Mouse (Mus musculus) kidney, adult 2 months (tissue): ENCODE results near the gene Igsf11. TPM values are rescaled to one million over a fixed set of nuclear protein-coding genes. Genes with fewer than 3 reads are reported as not detected.

Experiments
- DNase-seq: peaks from one replicate; pipeline ENCODE4 v3.0.0; 2021
- H3K27ac ChIP-seq: fragments of 200-500 bp; 2 replicates; pipeline ENCODE4 v1.5.1; 2012; ENCODE audit warnings: low read depth, low read length, control low read depth, inconsistent platforms; ENCODE audit not compliant: insufficient read depth
- H3K27me3 ChIP-seq: fragments of 200-500 bp; replicated peaks from 2 replicates; pipeline ENCODE4 v1.6.1; 2012; ENCODE audit warnings: mild to moderate bottlenecking, moderate library complexity, low read length, inconsistent platforms; ENCODE audit not compliant: control insufficient read depth, insufficient read depth
- H3K36me3 ChIP-seq: fragments of 200-500 bp; 2 replicates; pipeline ENCODE4 v1.6.1; 2012; ENCODE audit warnings: mild to moderate bottlenecking, moderate library complexity, low read length, inconsistent platforms; ENCODE audit not compliant: control insufficient read depth, insufficient read depth
- H3K4me1 ChIP-seq: fragments of 200-500 bp; 2 replicates; pipeline ENCODE4 v1.6.1; 2011; ENCODE audit warnings: low read length; ENCODE audit not compliant: control insufficient read depth, insufficient read depth
- H3K4me3 ChIP-seq: fragments of 200-500 bp; 2 replicates; pipeline ENCODE4 v1.5.1; 2011; ENCODE audit warnings: mild to moderate bottlenecking, low read depth, low read length, control low read depth; ENCODE audit not compliant: insufficient read depth
- CTCF ChIP-seq: fragments of 200-500 bp; conservative IDR thresholded peaks from 2 replicates; pipeline ENCODE4 v1.5.1; 2011; ENCODE audit warnings: low read depth, mild to moderate bottlenecking, control low read depth, low read length, moderate library complexity, mixed read lengths; ENCODE audit not compliant: insufficient read depth, insufficient read length
- POLR2A ChIP-seq: fragments of 200-500 bp; IDR thresholded peaks from one replicate; pipeline ENCODE4 v1.6.1; 2011; ENCODE audit warnings: low read depth, low read length, control low read depth
- WGBS: fragments of 180-500 bp; shearing (Covaris S2); methylation state at CpG from one replicate; pipeline ENCODE4 v1.1.7; 2018; 5-methylcytosine and 5-hydroxymethylcytosine counted together
- polyA plus RNA-seq: library from polyadenylated mRNA; depleted of rRNA; stranded (reverse); fragments of >200 nt; gene quantifications from 2 replicates; pipeline ENCODE4 v1.2.3, GENCODE M21; 2012

Gene Igsf11
- polyA plus RNA-seq, 1 experiment: 79.1 TPM

DNA sequence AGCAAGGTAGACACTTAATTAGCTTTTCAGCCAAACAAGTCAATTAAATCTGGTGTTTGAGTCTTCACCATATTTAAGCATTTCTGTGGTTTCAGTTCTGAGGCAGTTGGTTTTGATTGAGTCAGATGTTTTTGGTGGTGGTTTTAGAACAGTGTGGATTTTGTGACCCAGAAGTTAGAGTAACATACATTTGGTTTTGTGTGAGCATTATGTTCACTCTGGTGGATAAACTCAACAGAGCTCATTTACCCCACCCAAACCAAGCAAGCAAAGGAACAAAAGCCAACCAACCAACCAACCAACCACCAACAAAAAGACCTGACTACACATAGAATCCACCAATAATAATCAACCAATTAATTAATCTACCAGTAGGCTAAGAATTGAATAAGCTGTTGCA, 106.8 kb downstream of the Igsf11 start:
- DNase-seq: no peak
- no peak overlapping the region for H3K4me3 ChIP-seq
- no peaks in the 10 kb centered on the region for H3K27me3 ChIP-seq
- no peak overlapping the region for H3K27ac ChIP-seq
- no peaks in the 10 kb centered on the region for H3K36me3 ChIP-seq
- TF ChIP-seq POLR2A: no peak
- no peak for TF ChIP-seq CTCF
- H3K4me1 ChIP-seq: no peaks in the 10 kb centered on the region

DNA sequence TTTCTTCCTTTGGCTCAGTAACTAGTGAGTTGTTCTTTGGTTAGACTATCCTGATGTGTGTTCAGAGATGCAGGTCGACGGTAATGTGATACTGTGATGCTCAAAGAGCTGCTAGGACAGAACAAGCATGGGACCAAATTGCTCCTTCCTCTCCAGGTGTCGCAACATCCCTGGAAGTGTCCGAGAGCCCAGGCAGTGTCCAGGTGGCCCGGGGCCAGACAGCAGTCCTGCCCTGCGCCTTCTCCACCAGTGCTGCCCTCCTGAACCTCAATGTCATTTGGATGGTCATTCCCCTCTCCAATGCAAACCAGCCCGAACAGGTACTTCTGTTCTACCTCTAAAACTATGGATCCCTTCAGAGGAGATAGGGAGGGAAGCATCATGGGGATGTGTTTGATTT, 114.5 kb downstream of the Igsf11 start:
- Histone ChIP-seq H3K36me3 (no peaks in the 10 kb centered on the region; the same call in 1 of the 2 replicates), H3K27me3 (no peaks in the 10 kb centered on the region), H3K4me3 (no peak overlapping the region), H3K4me1 (no peaks in the 10 kb centered on the region), H3K27ac (no peak overlapping the region)
- no peak for TF ChIP-seq CTCF
- TF ChIP-seq POLR2A: no peak
- DNase-seq: peak; percentile 14
- 73% methylated on average over 7 of the region's 7 CpGs for WGBS

DNA sequence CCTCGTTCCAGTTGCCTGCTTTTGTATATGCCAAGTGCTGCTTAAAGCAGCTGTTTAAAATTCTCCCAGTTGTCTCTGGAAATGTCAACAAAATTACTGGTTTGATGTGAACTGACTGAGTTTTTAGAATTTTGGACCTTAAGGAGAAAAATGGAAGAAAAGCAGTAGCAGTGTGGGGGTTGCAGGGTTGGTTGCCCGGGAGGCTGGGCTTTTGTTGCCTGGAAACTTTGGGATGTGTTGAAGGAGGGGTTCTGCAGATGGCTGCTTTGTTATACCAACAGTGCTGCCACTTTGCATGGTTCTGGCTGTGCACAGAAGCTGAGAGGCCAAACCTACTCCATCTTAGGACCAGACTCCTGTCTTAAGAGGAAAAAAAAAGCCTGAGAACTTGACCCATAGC, 127.0 kb downstream of the Igsf11 start:
- Histone ChIP-seq H3K36me3 (no peaks in the 10 kb centered on the region), H3K4me3 (no peak overlapping the region), H3K27me3 (no peaks in the 10 kb centered on the region), H3K4me1 (no peaks in the 10 kb centered on the region), H3K27ac (no peak overlapping the region)
- WGBS: 70% methylated on average over 2 of the region's 2 CpGs
- TF ChIP-seq POLR2A: no peak
- TF ChIP-seq CTCF: no peak
- no peak for DNase-seq

DNA sequence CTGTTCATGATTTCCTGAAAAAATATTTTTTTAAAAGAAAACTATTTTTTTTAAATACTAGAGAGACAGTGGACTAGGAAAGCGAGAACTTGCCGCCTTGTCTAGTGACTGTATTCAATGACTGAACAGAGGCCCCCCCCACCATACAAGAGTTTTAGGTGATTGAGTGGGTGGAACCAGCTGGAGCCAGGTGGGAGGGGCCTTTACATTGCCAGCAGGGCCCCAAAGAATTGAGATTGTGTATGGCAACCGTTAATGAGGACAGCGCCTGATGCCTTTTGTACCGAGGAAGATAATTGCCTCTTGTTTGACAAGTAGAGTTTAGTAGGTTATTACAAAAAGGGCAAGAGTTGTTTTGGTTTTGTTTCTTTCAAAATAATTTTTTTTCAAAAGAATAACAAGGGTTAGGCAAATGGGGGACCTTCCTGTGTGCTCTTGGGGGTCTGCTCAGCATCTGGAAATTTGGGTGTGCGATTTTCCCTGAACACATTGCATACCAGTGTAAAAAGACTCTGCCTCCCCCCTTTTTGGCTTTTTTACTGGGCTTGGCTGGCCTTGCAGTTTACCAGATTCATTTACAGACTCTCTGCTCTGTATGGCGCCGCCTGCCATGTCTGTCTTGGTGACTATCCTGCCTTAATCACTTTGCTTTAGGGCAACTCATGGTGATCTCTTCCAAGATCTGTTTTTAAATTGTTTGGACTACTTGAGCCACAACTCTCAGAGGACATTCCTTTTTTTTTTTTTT, 133.7 kb downstream of the Igsf11 start:
- DNase-seq: no peak
- TF ChIP-seq CTCF: no peak
- no peak for TF ChIP-seq POLR2A
- 80% methylated on average over 8 of the region's 8 CpGs for WGBS
- no peak overlapping the region for H3K27ac ChIP-seq
- H3K27me3 ChIP-seq: no peaks in the 10 kb centered on the region
- H3K4me3 ChIP-seq: no peak overlapping the region
- H3K4me1 ChIP-seq: no peaks in the 10 kb centered on the region
- no peaks in the 10 kb centered on the region for H3K36me3 ChIP-seq

DNA sequence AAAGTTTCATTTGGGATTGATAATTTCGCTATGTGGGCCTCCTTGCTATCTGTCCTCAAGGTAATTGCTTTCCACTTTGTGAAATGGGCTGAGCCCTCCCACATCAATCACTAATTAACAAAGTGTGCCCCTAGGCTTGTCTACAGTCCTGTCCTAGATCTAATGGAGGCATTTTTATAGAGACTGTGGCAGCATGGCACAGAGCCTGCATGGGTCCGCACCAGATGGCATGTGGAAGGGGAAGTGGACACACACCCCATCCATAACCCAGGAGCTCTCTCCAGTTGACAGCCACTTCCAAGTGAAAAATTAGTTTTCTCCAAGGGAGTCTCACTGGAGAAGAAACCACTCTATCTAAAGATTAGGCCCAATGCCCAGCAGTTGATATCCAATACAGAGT, 138.9 kb downstream of the Igsf11 start:
- TF ChIP-seq CTCF (no peak), POLR2A (no peak)
- H3K4me3 ChIP-seq: no peak overlapping the region
- no peaks in the 10 kb centered on the region for H3K36me3 ChIP-seq
- WGBS: 90% methylated on average over 2 of the region's 2 CpGs
- H3K4me1 ChIP-seq: no peaks in the 10 kb centered on the region
- no peaks in the 10 kb centered on the region for H3K27me3 ChIP-seq
- DNase-seq: no peak
- H3K27ac ChIP-seq: no peak overlapping the region

DNA sequence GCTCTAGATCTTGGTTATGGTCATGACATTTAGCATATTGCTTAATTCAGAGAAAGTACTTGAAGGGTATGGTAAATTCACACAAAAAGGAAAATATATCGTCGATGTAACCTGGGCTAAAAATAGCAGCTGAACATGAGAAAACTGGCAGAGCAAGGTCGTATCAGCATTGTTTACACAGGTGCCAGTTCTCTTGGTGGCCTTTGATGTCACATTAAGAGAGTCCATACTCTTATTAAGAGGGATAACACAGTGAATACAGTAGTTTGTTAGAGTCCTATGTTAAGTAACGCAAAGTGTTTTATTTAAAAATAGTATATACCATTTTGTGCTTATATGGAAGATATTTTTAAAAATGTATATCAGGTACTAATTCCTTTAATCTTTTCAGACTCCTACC, 144.8 kb downstream of the Igsf11 start:
- H3K4me3 ChIP-seq: no peak overlapping the region
- H3K27ac ChIP-seq: no peak overlapping the region
- H3K4me1 ChIP-seq: no peaks in the 10 kb centered on the region
- DNase-seq: no peak
- TF ChIP-seq POLR2A: no peak
- no peak for TF ChIP-seq CTCF
- 36% methylated on average over 4 of the region's 4 CpGs for WGBS
- H3K36me3 ChIP-seq: no peaks in the 10 kb centered on the region
- H3K27me3 ChIP-seq: no peaks in the 10 kb centered on the region

DNA sequence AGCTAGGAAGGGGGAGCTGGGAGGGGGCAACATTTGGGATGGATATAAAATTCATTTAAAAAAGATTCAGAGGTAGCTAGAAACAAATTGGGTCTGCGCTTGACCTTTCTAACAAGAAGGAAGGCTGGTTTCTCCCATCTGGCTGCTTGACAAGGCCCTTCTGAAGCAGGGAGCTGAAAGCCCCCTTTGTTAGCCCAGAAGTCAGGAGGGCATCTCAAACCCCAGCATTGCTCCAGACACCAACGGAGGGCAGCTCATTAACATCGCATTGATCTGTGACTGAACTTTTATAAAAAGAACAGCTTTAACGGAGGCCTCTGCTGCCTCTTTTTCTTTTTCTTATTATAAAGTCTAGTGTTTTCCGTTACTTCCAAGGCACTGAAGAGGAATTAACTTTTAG, 151.9 kb downstream of the Igsf11 start:
- Histone ChIP-seq H3K27me3 (no peaks in the 10 kb centered on the region), H3K36me3 (no peaks in the 10 kb centered on the region), H3K27ac (no peak overlapping the region), H3K4me3 (no peak overlapping the region), H3K4me1 (no peaks in the 10 kb centered on the region)
- TF ChIP-seq POLR2A: no peak
- no peak for TF ChIP-seq CTCF
- WGBS: 64% methylated on average over 5 of the region's 5 CpGs
- no peak for DNase-seq

DNA sequence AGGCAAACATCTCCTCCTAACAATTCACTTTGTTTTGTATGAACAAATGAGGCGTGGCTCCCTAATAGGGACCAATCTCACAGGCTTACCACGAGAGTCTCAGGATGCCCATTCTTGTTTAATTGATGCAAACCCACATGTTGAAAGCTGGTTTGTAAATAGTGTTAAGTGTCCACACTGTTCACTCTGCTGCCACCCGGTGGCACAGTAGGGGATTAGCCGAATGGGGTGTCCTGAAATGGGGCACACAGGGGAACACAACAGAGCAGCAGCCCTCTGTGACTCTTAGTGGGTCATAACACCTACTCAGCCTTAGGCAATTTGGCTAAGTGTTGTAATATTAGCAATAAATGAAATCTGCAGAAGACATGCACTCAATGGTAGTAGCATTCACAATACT, 156.4 kb downstream of the Igsf11 start:
- H3K27me3 ChIP-seq: no peaks in the 10 kb centered on the region
- no peaks in the 10 kb centered on the region for H3K4me1 ChIP-seq
- H3K4me3 ChIP-seq: no peak overlapping the region
- DNase-seq: peak; percentile 49
- TF ChIP-seq CTCF (peak; percentile 78), POLR2A (no peak)
- no peaks in the 10 kb centered on the region for H3K36me3 ChIP-seq
- H3K27ac ChIP-seq: no peak overlapping the region
- 9% methylated on average over 4 of the region's 4 CpGs for WGBS
